Mouse (Mus musculus) E14TG2a.4 (cell line): ENCODE measurements around the gene Cgref1.
A peak's percentile ranks its signal among the peaks of the same experiment; 100 is the strongest.

Source experiments
- H3K27me3 ChIP-seq: 2 replicates; pipeline ENCODE4 v1.6.1; 2014; ENCODE audit warnings: low read length, control low read depth; ENCODE audit not compliant: insufficient read depth
- H3K36me3 ChIP-seq: 2 replicates; pipeline ENCODE4 v1.6.1; 2014; ENCODE audit warnings: low read length, control low read depth; ENCODE audit not compliant: insufficient read depth
- H3K4me1 ChIP-seq: replicated peaks from 2 replicates; pipeline ENCODE4 v1.6.1; 2014; ENCODE audit warnings: low read depth, low read length, control low read depth
- H3K4me3 ChIP-seq: replicated peaks from 2 replicates; pipeline ENCODE4 v1.5.1; 2014; ENCODE audit warnings: mild to moderate bottlenecking, low read length
- H3K9me3 ChIP-seq: 2 replicates; pipeline ENCODE4 v1.6.1; 2014; ENCODE audit warnings: low read length, control low read depth
- CTCF ChIP-seq: conservative IDR thresholded peaks from 2 replicates; pipeline ENCODE4 v1.5.1; 2014; ENCODE audit warnings: low read length
- NANOG ChIP-seq: IDR thresholded peaks from 2 replicates; pipeline ENCODE4 v1.6.1; 2014; ENCODE audit warnings: borderline replicate concordance, low read length, mixed read lengths
- POU5F1 ChIP-seq: IDR thresholded peaks from 2 replicates; pipeline ENCODE4 v1.6.1; 2014; ENCODE audit warnings: low read length, borderline replicate concordance

The Cgref1 gene

GRCm38 (mm10) chr5:30954065-30954464 lies 8.7 kb upstream of the Cgref1 start:
- no peaks in the 10 kb centered on the region for H3K9me3 ChIP-seq
- H3K4me1 ChIP-seq = peaks cover 47% of the 10 kb centered on the region
- H3K36me3 ChIP-seq = peaks cover 70% of the 10 kb centered on the region
- TF ChIP-seq POU5F1 = no peak
- TF ChIP-seq CTCF = no peak
- no peak for TF ChIP-seq NANOG
- H3K27me3 ChIP-seq = peaks cover under 1% of the 10 kb centered on the region; the same call in 1 of the 2 replicates
- no peak overlapping the region for H3K4me3 ChIP-seq

- no peaks in the 10 kb centered on the region for H3K9me3 ChIP-seq
- H3K4me1 ChIP-seq = peaks cover 38% of the 10 kb centered on the region
- H3K27me3 ChIP-seq = peaks cover 7% of the 10 kb centered on the region
- H3K4me3 ChIP-seq = no peak overlapping the region
- peaks cover 55% of the 10 kb centered on the region for H3K36me3 ChIP-seq
- TF ChIP-seq NANOG (no peak), POU5F1 (no peak), CTCF (no peak)
Observed at GRCm38 (mm10) chr5:30952551-30952950, 7.2 kb upstream of the Cgref1 start.

DNA sequence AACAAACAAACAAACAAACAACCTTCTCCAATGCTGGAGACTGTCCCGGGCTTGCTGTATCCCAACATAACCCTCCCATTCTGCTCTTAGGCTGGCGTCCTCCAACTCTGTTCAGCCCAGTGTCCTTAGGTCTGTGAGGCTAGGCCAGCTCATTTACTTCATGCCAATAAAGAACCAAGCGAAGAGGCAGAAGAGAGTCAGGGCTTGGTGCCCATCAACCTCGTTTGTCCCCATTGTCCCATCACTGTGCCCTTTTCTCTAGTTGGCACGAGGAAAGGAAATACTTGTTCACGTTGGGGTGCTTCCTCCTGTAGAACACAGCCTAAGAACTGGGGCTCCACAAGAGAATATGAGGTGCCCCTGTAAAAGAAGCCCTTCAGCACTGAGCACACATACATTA lies 6.3 kb upstream of the Cgref1 start:
- H3K4me3 ChIP-seq = no peak overlapping the region
- H3K4me1 ChIP-seq = peaks cover 38% of the 10 kb centered on the region
- TF ChIP-seq POU5F1 (no peak), NANOG (no peak), CTCF (no peak)
- peaks cover 14% of the 10 kb centered on the region for H3K27me3 ChIP-seq
- peaks cover 49% of the 10 kb centered on the region for H3K36me3 ChIP-seq
- no peaks in the 10 kb centered on the region for H3K9me3 ChIP-seq

- no peaks in the 10 kb centered on the region for H3K9me3 ChIP-seq
- H3K36me3 ChIP-seq = peaks cover 47% of the 10 kb centered on the region
- peaks cover 18% of the 10 kb centered on the region for H3K27me3 ChIP-seq
- TF ChIP-seq CTCF (no peak), POU5F1 (no peak), NANOG (no peak)
- H3K4me3 ChIP-seq = peak overlapping the region; percentile 90
- peaks cover 36% of the 10 kb centered on the region for H3K4me1 ChIP-seq
Observed at GRCm38 (mm10) chr5:30950922-30951321, 5.5 kb upstream of the Cgref1 start.

DNA sequence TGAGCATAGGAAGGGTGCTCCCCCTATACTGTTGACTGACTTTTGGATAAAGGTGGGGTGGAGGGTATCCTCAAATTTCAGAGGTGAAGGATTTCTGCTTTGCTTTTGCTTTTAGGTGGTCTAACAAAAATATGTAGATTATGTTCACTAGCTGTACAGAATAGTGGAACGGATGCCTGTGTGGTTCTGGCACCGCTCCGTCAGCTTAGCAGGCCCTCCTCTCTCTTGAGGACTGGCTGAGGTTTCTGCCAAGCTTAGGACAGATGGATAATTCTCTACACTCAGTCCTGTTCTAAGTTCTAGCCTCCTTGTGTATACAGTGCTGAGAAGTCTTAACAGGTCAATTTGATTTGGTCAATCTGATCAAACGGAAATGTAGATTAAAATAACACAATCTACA lies 5.1 kb upstream of the Cgref1 start:
- H3K27me3 ChIP-seq = peaks cover 22% of the 10 kb centered on the region
- H3K4me3 ChIP-seq = peak overlapping the region; percentile 90
- peaks cover 34% of the 10 kb centered on the region for H3K4me1 ChIP-seq
- H3K36me3 ChIP-seq = peaks cover 42% of the 10 kb centered on the region
- no peak for TF ChIP-seq POU5F1
- no peak for TF ChIP-seq CTCF
- no peak for TF ChIP-seq NANOG
- H3K9me3 ChIP-seq = no peaks in the 10 kb centered on the region

- no peaks in the 10 kb centered on the region for H3K9me3 ChIP-seq
- H3K36me3 ChIP-seq = peaks cover 35% of the 10 kb centered on the region
- peak overlapping the region; percentile 90 for H3K4me3 ChIP-seq
- peaks cover 29% of the 10 kb centered on the region for H3K27me3 ChIP-seq
- H3K4me1 ChIP-seq = peaks cover 31% of the 10 kb centered on the region
- TF ChIP-seq POU5F1 (no peak), CTCF (no peak), NANOG (no peak)
Observed at GRCm38 (mm10) chr5:30949654-30950326, 4.4 kb upstream of the Cgref1 start.

GRCm38 (mm10) chr5:30948620-30949019 lies 3.2 kb upstream of the Cgref1 start:
- TF ChIP-seq POU5F1 = no peak
- peaks cover 23% of the 10 kb centered on the region for H3K36me3 ChIP-seq
- no peaks in the 10 kb centered on the region for H3K9me3 ChIP-seq
- peaks cover 30% of the 10 kb centered on the region for H3K4me1 ChIP-seq
- no peak overlapping the region for H3K4me3 ChIP-seq
- H3K27me3 ChIP-seq = peaks cover 34% of the 10 kb centered on the region

- TF ChIP-seq NANOG (no peak), CTCF (no peak), POU5F1 (no peak)
- peaks cover 18% of the 10 kb centered on the region for H3K4me1 ChIP-seq
- H3K27me3 ChIP-seq = peaks cover 34% of the 10 kb centered on the region
- no peaks in the 10 kb centered on the region for H3K36me3 ChIP-seq
- no peaks in the 10 kb centered on the region for H3K9me3 ChIP-seq
- H3K4me3 ChIP-seq = peak overlapping the region; percentile 83
Observed at GRCm38 (mm10) chr5:30944344-30944743, 1.0 kb downstream of the Cgref1 start.

DNA sequence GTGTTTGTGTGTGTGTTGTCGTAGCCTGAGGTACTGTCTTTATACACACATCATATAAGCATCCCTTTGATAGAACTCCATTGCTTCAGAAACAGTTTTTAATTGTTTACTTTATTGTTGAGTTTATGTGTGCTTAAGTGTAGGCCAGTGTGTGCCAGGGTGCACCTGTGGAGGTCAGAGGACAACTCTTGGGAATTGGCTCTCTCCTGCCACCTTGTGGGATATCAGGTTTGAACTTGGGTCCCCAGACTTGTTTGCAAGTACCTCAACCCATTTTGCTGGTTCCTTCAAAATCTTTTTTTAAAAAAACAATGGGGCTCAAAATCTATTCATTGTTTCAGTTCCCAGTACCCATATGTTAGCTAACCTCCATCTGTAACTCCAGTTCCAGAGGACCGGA lies 2.4 kb downstream of the Cgref1 start:
- H3K36me3 ChIP-seq = no peaks in the 10 kb centered on the region
- H3K4me3 ChIP-seq = no peak overlapping the region
- TF ChIP-seq NANOG = no peak
- peak; percentile 29 for TF ChIP-seq CTCF
- no peak for TF ChIP-seq POU5F1

More for the DNA sequence above, 2.4 kb downstream of the Cgref1 start:
- Histone ChIP-seq H3K27me3 (peaks cover 27% of the 10 kb centered on the region), H3K9me3 (no peaks in the 10 kb centered on the region), H3K4me1 (peaks cover 9% of the 10 kb centered on the region)
